Mouse (Mus musculus) cerebral cortex, adult 2 months (tissue): ENCODE measurements around the gene S1pr4.

ENCODE experiments used
- WGBS: fragments of 180-500 bp; shearing (Covaris S2); methylation state at CpG from one replicate; pipeline ENCODE4 v1.1.7; 2018; 5-methylcytosine and 5-hydroxymethylcytosine counted together

The S1pr4 gene

DNA sequence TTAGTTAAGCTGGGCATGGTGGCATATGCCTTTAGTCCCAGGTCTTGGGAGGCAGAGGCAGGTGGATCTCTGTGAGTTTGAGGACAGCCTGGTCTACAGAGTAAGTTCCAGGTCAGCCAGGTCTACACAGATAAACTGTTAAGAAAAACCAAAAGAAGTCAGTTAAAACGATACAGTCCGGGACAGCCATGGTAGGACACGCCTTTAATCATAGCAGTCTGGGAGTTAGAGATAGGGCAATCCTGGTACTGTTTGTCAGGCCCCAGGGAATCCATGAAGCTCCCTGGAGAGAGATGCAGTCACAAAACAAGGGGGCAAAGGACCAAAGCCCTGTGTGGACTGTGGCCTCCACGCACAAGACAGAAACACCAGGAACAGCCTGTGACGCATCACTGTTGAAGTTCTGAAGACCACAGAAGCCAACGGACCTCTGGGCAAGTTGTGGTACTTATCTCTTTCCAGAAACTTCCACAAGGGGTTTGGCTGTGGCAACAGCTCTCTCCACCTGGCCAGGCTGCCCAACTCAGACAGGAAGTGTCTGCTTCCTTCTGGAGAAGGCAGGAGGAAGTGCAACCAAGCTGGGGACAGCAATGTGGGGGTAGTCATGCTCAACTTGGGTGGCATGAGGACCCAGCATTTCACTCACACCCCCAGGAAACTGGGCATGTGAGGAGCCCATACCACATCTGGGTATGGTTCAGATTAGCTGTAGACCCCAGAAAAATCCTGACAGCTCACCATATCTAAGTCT is 19.5 kb upstream of the S1pr4 start:
- WGBS, result 78% methylated on average over 6 of the region's 6 CpGs

DNA sequence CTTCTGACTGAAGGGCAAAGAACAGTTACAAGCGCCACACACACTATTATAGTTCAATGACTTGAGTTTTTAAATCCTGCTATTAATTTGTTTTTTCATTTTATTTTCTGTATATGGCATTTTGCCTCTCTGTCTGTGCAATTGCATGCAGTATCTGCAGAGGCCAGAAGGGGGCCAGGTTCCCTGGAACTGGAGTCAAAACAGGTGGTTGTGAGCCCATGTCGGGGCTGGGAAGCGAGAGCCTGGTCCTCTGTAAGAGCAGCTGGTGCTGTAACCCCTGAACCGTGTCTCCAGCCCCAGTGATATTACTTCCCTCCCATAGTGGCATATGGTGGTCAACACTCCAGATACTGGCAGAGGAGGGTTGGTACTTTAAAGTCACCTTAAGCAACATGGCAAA is 18.6 kb upstream of the S1pr4 start:
- WGBS, result 20% methylated on average over 4 of the region's 4 CpGs

DNA sequence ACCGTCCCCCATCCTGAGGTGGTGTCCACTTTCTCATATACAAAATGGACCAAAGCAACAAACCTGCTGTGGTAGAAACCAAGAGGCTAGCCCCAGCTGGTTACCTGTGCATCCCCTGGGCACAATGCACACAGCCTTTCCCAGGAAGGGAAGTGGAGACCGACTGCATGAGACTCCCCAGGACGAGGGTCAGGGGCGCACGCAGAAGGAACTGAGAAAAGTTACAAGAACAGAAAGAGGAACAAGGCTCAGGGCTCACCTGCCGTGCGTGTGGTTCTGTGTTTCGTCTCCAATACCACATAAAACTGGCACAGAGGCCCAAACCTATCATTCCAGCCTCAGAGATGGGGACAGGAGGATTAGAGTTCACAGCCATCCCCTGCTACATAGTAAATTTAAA is 17.3 kb upstream of the S1pr4 start:
- 87% methylated on average over 8 of the region's 8 CpGs for WGBS

DNA sequence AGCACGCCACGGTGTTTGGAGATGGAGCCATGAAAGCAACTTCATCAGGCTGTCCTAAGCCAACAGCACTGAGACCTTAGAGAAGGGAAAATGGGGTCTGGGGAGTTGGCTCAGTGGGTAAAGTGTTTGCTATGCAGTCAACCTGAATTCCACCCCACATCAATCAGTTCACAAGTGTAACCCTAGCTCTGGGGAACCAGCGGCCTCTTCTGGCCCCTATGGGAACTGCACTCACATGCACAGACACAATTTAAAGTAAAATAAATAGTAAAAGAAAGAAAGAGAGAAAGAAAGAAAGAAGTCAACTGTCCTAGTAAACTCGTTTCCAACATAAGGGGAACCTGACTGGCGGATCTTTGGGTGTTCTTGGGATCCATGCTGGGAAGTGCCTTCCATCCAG is 13.9 kb upstream of the S1pr4 start:
- 88% methylated on average over 5 of the region's 5 CpGs for WGBS

DNA sequence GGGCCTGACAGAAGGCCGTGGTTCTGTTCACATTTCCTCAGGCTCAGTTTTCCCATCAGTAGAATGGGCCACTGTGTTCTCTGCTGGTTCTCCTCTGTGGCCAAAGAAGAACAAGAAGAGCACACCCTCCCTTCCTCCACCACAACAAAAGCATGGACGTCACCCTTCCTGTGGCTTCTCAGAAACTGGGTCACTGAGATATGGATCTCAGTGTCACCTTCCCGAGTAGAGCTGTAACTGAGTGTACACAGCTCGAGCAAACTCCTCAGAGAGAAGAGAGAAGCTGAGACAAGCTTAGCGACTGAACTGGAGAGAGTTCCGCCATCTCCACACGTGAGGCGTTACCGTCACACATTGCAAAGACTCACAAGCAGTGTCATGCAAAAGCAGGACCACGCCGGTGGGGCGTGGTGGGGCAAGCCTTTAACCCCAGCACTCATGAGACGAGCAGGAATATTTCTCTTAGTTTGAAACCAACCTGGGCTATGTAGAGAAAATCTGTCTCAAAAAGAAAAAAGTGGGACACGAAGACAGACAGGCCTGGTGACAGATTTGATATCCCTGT is 10.4 kb upstream of the S1pr4 start:
- WGBS, result 79% methylated on average over 14 of the region's 14 CpGs

DNA sequence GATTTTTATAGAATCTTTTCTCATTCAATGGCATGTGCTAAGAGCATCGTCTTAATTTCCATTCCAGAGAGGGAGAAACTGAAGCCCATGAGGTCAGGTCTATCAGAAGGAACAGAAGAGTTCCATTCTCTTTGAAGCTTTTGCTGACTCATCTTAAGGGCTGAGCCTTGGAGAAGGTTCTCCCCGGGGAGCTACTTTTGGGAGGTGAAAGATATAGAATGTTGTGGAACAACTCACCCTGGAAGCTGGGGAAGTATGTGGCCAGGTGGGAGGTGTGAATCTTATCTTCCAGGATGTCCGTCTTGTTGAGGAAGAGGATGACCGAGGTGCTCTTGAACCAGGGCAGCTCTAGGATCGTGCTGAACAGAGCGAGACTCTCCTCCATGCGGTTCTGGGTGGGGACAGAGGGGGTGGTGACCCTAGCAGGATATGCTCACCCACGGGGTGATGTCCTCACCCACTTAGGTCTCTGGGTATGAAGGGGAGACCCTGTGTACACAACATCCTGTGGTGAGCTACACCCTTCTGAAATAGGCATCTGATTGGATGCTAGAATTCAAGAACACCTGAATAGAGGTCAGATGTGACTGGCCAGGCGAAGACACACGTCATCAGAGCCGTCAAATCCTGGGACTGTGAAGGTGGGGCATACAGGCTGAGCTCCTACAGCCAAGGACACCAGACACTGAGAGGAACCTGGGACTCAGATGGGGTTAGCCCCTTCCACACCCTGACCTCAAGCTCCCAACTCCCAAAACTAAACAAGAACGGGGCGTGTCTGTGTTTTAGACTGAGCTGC is 8.0 kb upstream of the S1pr4 start:
- WGBS, result 68% methylated on average over 13 of the region's 13 CpGs

DNA sequence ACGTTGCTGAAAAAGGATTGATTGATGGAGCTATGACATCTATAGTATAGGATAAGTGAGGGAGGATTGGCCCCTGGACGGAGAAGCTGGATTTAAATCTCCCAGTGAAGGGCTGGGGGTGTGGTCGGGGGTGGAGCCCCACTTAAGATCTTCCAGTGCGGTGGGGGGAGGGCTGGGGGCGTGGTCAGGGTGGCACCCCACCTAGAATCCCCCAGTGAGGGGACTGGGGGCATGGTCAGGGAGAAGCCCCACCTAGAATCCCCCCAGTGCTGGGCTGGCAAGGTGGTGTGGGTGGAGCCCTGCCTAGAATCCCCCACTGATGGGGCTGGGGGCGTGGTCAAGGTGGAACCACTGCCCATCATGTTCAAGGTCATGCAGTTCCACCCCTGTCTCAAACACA is 7.2 kb upstream of the S1pr4 start:
- 38% methylated on average over 6 of the region's 6 CpGs for WGBS

DNA sequence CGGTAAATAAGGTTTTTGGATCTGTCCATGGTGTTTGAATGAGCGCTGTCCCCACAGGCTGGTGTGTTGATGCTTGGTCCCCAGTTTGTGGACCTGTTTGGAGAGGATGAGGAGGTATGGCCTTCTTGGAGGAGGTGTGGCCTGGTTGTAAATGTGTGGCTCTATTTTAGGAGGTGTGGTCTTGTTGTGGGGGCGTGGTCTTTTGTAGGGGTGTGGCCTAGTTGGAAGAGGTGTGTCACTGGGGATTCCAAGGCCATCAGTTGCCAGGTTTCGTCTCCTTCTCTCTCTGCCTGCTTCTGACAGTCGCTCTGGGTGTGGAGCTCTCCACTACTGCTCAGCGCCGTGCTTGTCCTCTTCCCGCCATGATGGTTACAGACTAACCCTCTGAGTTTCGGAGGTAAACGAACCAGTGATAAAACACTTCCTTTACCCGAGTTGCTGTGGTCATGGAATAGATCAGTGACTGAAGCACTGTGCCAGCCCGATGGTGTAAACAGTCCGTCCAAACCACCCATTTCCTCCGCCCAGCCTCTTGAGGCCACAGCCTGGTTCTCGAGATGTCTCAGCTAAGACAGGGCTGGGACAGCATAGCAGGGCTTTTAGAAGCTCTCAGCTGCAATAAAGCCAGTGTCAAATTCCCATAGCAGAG is 5.2 kb upstream of the S1pr4 start:
- WGBS, result 83% methylated on average over 15 of the region's 15 CpGs

DNA sequence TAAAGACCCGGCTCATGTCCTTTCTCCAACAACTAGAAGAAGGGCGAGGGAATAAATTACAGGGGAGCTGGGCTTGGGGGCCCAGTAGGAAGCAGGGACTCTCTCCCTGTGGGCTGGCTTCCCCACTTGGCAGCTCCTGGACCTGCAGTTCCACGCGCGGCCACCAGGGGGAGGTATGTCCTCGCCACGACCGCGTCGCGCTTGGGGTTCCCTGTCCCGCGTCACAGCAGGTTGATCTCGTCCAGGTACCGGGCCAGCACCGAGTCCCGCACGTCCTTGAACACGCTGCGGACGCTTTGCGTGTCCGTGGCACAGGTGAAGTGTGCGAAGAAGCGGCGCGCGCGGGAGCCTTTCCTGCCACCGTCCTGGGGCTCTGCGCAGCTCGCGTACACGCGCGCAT is 2.7 kb upstream of the S1pr4 start:
- WGBS, result 7% methylated on average over 36 of the region's 36 CpGs

DNA sequence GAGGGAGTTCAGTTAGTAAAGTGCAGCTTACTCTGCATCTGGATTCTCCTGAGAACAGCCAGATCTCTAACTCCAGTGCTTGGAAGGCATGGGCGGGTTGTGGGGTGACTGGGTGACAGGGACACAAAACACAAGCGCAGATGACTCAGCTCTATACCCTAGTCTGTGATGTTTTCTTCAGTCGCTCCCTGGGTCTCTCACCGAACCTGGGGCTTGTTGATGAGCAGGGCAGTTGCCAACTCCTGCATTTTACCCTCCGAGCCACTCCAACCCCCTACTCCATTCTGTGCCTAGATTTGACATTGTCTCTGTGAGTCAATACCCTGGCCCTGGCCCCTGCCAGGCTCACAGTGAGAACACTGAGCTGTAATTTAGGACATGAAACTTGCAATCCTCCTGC is 1.9 kb upstream of the S1pr4 start:
- WGBS, result 91% methylated on average over 5 of the region's 5 CpGs

DNA sequence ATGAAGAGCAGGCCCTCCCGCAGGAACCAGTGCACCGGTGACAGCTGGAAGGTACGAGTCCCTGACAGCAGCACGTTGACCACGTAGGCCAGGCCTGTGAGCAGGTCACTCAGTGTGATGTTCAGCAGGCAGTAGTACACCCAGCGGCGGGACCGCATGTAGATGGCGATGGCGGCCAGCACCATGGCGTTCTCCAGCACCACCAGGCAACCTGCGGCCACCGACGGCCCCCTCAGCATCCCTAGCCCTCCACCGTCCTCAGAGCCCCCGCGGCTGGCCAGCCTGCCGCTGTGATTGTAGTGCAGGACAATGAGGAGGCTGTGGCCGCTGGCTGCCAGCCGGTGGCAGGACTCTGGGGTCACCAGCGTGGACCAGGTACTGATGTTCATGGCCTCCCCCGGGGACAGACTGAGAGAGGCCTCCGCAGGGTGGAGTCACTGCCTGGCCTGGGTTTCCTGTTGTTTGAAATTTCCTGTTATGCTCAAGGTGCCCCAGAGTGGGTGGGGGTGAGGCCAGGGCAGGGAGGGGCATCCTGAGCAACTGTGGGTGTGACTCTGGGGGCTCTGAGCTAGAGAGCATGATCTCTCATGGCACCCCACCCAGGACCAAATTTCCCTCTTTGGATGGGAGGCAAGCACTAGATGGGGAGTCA is 556 bp downstream of the S1pr4 start:
- 78% methylated on average over 23 of the region's 23 CpGs for WGBS

DNA sequence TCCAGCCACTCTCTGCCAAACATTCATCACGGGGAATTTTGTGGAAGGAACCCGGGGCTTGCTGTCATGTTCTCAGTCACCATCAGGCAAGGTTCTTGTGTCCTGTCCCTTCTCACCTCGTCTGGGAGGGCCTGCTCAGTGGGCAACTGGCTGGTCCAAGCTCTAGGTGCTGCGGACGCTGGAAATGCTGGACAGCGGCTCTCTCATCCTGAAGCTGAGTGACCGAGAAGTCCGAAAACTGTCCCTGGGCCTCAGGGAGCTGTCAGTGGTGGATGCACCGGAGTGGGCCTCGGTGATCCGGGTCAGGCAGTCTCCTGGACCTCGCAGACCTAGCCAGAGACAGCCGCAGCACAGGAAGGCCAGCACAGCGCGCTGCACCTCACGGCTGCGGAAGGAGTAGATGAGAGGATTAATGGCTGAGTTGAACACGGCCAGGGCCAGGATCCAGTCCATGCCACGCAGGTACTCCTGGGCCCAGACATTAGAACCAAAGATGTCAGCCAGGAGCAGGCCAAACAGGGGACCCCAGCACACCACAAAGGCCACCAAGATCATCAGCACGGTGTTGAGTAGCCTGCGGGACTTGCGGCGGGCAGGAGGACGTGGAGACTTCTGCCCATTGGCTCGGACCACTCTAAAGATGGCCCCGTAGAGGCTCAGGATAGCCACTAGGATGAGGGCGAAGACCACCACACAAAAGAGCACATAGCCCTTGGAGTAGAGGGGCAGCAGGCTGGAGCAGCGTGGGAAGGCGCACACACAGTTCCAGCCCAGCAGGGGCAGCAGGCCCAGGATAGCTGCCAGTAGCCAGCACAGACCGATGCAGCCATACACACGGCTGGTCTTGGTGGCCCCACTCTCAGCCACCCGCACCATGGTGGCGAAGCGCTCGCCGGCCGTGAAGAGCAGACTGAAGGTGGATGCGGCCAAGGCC is 1.3 kb downstream of the S1pr4 start:
- 87% methylated on average over 38 of the region's 38 CpGs for WGBS

DNA sequence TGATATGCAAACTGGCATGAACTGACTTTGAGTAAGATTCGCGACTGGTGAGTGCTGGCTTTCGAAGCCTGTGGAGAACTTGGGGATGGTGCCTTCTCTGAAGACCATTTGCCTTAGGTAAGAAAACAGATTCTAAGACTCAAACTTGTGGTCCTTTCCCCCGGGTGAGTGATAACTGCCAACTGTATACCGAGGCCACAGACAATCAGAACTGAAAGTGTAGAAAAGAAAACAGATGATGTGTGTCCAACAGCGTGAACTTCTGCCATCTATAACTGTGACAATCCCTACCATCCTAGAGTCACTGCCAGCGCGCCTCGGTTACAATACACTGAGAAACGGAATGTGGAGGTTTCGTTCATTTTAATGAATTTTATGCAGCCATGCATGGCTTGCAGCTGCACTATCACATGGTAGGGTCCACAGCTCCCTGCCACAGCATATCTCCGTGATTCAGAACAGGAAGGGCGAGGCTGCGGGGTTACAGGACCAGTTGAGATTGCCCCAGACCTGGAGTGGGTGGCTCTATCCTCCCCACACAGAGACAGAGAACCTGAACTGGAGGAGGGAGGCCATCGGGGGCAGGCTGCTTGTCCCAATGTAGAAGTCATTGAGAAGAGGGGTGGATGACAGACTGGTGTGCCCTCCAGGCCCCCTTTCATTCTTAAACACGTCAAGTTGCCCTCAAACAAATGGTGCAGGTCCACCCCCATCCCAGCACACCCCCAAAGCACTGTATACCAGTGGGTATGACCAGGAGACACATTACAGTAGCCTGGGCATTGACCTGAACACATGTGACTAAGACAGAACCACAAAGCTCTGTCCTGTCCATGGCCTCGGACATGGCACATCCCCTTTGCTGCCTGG is 2.3 kb downstream of the S1pr4 start:
- 76% methylated on average over 17 of the region's 17 CpGs for WGBS

DNA sequence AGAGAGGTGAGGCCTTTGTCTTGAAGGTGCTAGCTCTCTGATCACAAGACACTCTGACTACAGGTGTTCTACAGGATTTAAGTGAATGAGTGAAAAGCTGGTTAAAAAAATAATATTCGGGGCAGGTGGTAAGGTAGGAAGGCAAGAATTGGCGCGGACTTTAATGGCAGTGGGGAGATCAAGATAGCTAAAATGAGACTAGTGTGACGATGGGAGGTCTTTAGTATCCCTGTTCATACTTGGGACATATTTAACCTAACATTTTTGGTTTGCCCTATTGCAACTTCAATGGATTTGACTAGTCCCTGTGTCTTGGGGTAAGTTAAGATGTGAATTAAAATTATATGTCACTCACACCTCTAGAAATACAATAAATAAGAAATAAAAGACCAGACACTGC is 3.0 kb downstream of the S1pr4 start:
- whole genome bisulfite sequencing, result 16% methylated on average over 4 of the region's 4 CpGs

DNA sequence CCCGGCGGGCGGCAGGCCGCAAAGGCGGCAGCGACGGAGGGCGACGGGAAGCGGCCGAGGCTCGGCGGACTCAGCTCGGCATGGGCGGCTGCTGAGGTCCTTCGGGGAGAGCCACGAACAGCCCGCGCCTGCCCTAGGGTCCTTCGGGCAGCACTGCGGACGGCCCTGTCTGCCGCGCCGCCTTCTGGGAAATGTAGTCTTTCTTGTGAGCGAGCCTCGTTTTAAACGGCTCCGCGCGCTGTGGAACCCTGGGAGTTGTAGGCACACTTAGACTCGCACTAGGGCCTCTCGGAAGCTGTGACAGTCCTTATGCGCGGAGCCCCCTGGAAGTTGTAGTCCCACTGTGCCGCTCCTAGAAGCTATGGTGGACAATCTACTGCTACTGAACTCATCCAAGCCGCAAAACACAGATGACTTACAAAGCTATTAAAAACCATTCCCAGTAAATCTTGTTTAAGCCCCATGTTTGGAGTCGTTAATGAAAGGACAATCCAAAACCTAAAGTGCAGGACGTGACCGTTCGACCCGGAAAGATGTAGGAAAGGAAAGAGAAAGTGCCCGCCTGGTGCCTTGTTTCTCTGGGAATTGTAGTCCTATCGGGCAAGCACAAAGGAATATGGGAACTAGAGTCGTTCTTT is 3.5 kb downstream of the S1pr4 start, which contains the start of gene Ncln:
Gene Ncln, minus strand, starts transcription at position 129 of the 638 bp plus-strand sequence.
- WGBS, result under 1% methylated on average over 43 of the region's 45 CpGs

DNA sequence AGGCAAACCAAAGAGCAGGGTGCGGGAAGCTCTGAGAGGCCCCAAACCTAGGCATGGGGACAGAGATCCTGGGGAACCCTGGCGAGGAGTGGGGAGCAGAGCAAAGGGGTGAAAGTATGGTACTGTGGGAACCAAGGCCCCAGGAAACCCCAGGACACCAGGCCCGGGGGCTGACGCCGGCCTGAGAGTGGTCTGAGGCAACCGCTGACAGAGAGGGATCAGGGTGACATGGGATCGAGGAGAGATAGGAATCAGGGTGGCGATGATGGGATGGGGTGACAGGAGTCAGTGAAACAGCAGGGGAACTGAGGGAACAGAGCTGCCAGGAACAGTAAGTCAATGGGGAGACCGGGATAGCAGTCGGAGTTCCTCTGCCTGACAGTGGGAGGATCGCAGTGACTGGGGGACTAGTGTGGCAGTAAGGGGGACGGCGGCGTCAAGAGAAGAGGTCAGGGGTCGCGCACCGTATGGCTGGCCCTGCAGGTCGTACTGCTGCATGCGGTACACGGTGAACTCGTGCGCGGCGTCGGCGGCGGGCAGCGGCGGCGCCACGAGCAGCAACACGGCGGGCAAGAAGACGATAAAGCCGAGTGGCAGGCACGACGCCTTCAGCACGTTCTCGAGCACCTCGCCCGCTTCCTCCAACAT is 4.2 kb downstream of the S1pr4 start:
- 1% methylated on average over 41 of the region's 41 CpGs for WGBS

DNA sequence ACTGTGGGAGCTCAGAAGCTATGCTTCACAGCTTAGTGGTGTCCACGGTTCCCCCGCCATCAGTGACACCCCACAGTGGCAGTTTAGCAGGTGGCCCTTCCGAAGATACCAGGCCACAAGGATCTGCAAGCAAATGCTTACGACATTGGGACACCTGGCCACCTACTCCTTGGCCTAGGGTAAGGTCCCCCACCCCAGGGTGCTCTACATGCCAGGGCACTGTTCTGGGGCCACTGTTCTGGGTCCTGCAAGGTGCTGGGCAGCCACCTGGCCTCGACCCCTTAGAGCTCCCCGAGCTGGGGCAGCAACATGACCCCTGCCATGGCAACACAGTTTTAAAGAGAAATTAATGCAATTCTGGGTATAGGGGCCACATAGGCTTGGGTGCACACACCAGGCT is 4.8 kb downstream of the S1pr4 start:
- 73% methylated on average over 6 of the region's 6 CpGs for WGBS

DNA sequence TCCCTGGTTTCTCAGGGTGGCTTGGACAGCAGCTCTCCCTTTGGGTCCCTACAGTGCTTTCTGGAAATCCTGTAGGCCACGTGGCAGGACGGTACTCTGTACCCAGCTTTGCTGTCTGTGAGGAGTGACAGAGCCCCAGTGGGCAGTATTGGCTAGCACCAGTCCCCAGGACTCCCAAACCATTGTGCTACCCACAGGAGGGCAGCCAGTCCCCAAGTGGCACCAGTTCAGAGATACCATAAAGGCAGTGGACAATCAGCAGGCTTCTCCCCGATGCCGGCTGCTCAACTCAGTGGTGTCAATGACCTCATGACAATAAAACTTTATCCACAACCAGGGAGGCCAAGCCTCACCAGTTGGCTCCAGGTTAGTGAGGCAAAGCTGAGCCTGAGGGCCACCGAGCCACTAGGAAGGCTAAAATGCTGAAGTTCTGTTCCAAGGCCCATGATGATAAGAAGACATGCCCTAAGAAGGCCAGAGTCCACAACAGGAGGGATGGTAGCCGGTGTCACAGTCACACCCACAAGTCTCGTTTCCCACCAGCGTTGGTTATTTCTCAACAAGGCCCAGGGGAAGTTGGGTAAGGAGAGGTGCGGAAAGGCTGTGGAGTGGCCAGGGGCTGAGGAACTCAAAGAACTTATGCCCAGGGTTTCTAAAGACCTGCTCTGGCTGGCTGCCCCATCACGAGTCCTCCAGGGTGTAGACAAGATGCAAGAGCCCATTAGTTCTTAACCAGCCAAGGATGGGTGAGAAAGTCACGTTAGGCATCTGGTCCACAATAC is 5.5 kb downstream of the S1pr4 start:
- 83% methylated on average over 11 of the region's 11 CpGs for WGBS
